Mouse (Mus musculus) kidney, postnatal 10 days (tissue): ENCODE data around the gene Enoph1.
A peak's percentile ranks its signal among the peaks of the same experiment; 100 is the strongest.

Source experiments
- DNase-seq: peaks from one replicate; pipeline ENCODE4 v3.0.0; 2021; ENCODE audit warnings: mixed read lengths

The Enoph1 gene

GRCm38 (mm10) chr5:100041272-100041671 is 1.5 kb downstream of the Enoph1 start:
- DNase-seq: no peak

DNA sequence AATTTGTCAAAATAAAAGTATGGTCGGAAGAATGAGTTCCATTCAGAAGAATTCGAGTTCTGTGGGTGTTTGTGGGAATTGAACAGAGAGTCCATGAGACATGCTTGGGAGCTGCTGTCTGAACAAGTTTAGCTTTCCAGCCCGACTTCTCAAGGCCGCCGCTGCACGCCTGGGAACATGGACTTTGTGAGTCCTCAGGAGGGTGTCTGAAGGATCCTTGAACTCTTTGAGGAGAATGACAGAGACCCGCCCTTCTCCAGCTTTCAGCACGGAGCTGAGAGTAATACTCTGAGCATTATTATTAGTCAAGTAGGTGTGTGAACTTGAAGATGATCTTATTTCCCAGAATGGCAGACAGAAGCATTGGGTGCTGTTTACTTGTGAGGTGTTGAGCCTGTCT is 2.7 kb downstream of the Enoph1 start:
- no peak for DNase-seq

- DNase-seq: peak; percentile 76
Observed at GRCm38 (mm10) chr5:100043361-100043760, 3.6 kb downstream of the Enoph1 start.

GRCm38 (mm10) chr5:100044030-100044429 is 4.2 kb downstream of the Enoph1 start:
- DNase-seq: no peak

GRCm38 (mm10) chr5:100044621-100045020 is 4.8 kb downstream of the Enoph1 start:
- no peak for DNase-seq

GRCm38 (mm10) chr5:100046096-100046495 is 6.3 kb downstream of the Enoph1 start:
- no peak for DNase-seq

- DNase-seq: no peak
Observed at GRCm38 (mm10) chr5:100047143-100047640, 7.4 kb downstream of the Enoph1 start.

- DNase-seq: no peak
Observed at GRCm38 (mm10) chr5:100047871-100048270, 8.1 kb downstream of the Enoph1 start.

DNA sequence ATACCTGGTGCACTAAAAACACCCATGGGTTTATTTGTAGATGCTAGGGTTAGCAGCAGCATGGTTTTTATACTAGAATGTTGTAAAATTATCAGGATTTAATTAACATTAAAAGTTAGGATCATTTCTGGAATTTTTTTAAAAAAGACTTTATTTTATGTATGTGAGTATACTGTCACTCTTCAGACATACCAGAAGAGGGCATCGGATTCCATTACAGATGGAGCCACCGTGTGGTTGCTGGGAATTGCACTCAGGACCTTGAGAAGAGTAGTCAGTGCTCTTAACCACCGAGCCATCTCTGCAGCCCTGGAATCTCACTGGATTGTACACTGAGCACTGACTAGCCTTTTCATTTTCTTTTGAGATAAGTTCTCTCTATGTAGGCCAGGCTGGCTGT is 10.1 kb downstream of the Enoph1 start:
- no peak for DNase-seq

DNA sequence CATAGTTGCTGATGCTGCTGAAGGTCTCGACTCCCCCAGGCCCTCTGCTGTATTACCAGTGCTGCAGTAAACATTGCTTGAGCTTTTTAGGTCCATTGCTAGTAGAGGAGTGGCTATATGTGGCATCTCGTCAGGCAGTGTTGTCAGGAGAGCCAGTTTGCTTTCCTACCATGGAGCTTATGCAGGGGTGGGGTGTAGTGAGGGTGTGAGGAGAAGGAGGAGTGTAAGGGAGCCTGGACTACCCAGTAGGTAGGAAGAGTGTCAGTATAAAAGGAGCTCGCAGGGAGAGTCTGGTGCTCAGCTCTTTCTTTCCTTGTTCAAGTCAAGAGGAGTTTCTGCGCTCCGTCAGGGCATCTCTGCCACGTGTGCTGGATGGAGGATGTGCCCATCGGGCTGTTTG is 12.9 kb downstream of the Enoph1 start:
- DNase-seq: no peak

- no peak for DNase-seq
Observed at GRCm38 (mm10) chr5:100054807-100055547, 15.2 kb downstream of the Enoph1 start.

DNA sequence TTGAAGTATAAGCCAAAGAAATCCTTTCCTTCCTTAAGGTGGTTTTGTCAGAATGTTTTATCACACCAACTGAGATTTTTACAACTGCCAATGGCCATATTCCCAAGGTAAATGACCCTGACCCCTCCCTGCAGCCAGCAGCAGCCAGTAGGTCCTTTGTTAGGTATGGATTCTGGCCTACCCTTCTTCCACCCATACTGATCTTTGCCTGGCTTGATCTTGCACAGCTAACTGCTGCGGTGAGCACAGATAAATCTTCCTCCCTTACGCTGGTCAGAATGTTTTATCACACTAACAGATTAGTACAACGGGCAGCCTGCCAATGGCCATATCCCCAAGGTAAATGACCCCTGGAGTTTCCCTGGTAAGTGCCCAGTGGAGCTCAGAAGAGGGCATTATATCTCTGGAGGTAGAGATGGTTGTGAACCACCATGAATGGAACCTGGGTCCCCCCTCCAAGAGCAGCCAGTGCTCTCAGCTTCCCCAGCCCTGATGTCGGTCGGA is 16.1 kb downstream of the Enoph1 start:
- DNase-seq: no peak

DNA sequence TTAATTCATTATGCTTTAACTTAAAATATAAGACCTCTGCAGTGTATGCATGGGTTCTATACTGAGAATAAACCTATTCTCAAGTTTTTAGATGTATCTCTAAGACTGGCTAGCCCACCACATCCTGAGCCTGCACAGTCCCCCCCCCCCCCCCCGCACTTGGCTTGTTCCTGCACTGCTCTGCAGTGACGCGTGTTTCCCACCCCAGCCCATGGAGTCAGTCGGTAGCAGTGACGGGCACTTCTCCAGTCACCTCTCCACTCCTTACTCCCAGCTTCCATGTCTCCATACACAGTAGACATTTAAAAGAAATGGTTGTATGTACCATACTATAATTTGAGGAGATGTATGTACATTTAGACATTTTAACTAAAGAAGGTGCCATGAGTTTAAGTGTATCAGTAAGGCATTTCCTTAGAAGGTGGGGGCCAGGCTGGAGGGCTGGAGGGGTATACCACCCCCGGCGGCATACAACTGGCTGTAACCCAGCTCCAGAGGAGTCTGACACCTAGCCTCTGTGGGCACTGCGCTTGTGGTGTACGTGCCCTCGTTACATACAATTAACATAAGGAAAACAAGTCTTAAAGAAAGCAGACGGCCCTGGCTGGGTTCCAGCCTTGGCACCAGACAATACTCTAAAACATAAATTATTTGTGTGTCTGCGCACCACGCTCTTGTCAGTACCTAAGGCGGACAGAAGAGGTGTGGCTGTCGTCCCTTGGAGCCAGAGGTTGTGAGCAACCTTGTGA is 17.9 kb downstream of the Enoph1 start:
- no peak for DNase-seq

- no peak for DNase-seq
Observed at GRCm38 (mm10) chr5:100058729-100059128, 18.9 kb downstream of the Enoph1 start.

DNA sequence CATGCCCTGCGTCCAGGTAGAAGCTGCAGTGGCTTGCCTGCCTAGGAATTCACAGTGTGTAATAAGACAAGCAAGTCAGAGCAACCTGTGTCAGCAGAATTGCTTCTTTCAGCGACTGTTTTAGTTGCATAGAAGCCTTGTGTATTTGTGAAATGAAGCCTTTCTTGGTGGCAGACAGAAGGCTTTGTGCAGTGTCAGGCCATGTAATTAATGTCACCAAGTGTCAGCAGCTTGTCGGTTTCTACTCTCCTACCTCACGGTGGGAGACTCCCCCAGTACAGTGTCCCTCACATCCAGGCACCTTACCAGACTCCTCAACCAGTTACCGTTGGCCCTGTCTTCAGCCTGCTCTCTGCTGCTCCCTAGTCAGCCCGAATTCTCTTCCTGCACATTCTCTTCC is 19.5 kb downstream of the Enoph1 start:
- DNase-seq: no peak

DNA sequence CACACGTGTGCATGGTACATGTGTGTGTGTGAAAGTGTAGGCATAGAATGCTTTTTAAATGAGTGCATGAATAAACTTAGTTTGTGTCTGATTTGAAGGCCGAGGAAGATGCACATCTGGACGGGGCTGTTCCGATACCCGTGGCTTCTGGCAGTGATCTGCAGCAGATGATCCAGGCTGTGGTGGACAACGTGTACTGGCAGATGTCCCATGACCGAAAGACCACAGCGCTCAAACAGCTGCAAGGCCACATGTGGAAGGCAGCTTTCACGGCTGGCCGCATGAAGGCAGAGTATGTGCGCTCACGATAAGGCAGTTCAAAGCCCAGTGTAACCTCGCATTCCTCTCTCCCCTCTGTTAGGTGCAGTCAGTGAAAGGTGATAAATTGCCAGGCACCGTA is 21.1 kb downstream of the Enoph1 start:
- DNase-seq: no peak

DNA sequence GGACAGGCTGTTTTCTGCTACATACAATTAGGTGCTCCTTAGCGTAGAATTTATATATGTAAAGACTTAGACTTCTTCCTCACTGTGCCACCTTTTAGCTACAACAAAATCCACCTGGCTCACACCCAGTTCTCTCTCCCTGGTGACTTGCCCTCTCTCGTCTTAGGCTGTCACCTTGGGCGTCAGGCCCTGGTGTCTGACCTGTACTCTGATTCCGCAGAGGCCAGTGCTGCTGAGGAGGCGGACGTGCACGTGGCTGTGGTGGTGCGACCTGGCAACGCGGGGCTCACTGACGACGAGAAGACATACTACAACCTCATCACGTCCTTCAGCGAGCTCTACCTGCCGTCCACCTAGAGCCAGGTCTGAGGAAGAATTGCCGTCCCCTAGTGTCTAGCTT is 27.8 kb downstream of the Enoph1 start:
- no peak for DNase-seq

GRCm38 (mm10) chr5:100069526-100069925 is 29.7 kb downstream of the Enoph1 start:
- DNase-seq: no peak

GRCm38 (mm10) chr5:100070255-100070654 is 30.5 kb downstream of the Enoph1 start:
- peak; percentile 90 for DNase-seq

- no peak for DNase-seq
Observed at GRCm38 (mm10) chr5:100071541-100071940, 31.8 kb downstream of the Enoph1 start.

DNA sequence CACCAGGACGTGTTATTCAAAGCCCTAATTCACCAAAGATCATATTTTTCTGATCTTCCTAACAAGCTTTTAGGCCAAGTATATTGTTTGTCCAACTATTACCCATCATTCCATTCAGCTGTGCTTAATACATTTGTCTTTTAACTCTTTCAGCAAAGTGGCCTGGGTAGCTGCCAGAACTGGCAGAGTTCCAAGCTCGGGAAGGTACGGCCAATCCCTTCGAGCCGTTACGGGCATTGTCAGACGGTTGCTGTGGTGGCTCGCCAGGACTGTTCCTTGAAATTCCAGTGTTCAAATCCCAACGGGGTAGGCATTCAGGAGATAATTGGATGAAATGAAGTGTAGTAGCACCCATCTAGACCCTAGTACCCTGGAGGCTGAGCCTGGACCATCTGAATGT is 32.8 kb downstream of the Enoph1 start:
- DNase-seq: no peak

- no peak for DNase-seq
Observed at GRCm38 (mm10) chr5:100074571-100074970, 34.8 kb downstream of the Enoph1 start.

DNA sequence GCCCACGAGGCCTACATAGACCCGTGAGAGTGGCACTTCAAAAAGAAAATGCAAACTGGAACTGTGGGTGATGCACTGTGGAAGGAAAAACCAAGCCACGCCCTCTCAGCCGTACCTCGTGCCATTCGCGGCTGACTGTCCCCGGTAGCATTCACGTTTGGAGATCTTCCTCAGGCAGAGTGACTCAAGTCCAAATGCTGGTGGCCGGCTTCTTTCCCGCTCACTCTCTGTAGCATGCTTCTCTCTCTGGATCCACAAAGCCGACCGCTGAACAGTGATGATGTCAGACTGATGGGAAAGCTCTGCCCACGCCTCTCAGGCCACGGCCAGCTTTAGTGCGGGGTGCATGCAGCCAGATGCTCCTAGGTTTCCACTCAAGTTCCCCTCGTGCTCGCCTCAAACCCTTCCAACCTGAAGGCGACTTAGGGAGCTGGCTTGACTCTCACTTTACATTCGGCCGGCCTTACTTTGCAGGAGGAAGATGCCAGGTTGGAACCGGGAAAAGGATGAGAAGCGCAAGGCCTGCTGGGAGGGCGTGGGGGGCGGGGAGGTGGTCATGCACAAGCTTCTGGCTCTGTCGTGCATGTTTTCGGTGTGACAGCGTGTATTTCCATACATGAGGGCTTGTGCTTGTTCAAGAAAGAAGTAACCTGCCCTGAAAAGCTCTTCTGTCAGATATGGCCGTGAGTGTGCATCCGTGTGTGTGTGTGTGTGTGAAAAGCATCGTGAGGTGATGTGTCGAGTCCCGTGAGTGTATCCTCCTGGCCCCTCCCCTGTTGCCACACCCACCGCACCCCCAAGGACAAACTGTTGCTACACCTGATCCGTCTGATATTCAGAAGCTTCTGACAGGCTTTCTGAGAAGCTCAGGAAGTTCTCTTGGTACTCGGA is 39.5 kb downstream of the Enoph1 start:
- DNase-seq: peak; percentile 24
